Mouse (Mus musculus) limb, embryonic 12.5 days (tissue): ENCODE results near the gene Tspan7. TPM values are rescaled to one million over a fixed set of nuclear protein-coding genes. Genes with fewer than 3 reads are reported as not detected.

Experiments used
- ATAC-seq: fragments of 200-750 bp; cut with Nextera tagmentation; 2 replicates; pipeline ENCODE4 v1.8.0; 2017; ENCODE audit warnings: low read depth, moderate TSS enrichment; ENCODE audit not compliant: insufficient number of reproducible peaks, insufficient read depth, low FRiP score, low TSS enrichment
- H3K27ac ChIP-seq: fragments of 300-500 bp; sonication (generic); 2 replicates; pipeline ENCODE4 v1.5.1; 2016; ENCODE audit warnings: mild to moderate bottlenecking, moderate library complexity
- H3K27me3 ChIP-seq: fragments of 300-500 bp; sonication (generic); 2 replicates; pipeline ENCODE4 v1.6.1; 2016; ENCODE audit warnings: mild to moderate bottlenecking, moderate library complexity
- H3K36me3 ChIP-seq: fragments of 300-500 bp; sonication (generic); 2 replicates; pipeline ENCODE4 v1.6.1; 2016; ENCODE audit warnings: mild to moderate bottlenecking, moderate library complexity
- H3K4me1 ChIP-seq: fragments of 300-500 bp; sonication (generic); replicated peaks from 2 replicates; pipeline ENCODE4 v1.6.1; 2016
- H3K4me2 ChIP-seq: fragments of 300-500 bp; sonication (generic); 2 replicates; pipeline ENCODE4 v1.6.1; 2016; ENCODE audit warnings: mild to moderate bottlenecking, moderate library complexity
- H3K4me3 ChIP-seq: fragments of 300-500 bp; sonication (generic); replicated peaks from 2 replicates; pipeline ENCODE4 v1.5.1; 2016; ENCODE audit warnings: mild to moderate bottlenecking
- H3K9ac ChIP-seq: fragments of 300-500 bp; sonication (generic); replicated peaks from 2 replicates; pipeline ENCODE4 v1.6.1; 2016; ENCODE audit warnings: mild to moderate bottlenecking, moderate library complexity
- H3K9me3 ChIP-seq: fragments of 300-500 bp; sonication (generic); 2 replicates; pipeline ENCODE4 v1.6.1; 2016; ENCODE audit warnings: mild to moderate bottlenecking, moderate library complexity
- WGBS: fragments of 180-500 bp; shearing (Covaris S2); methylation state at CpG from one replicate; pipeline ENCODE4 v1.1.7; 2016; 5-methylcytosine and 5-hydroxymethylcytosine counted together
- polyA plus RNA-seq: library from polyadenylated mRNA; unstranded; fragments of >200 nt; fragmentation: Nextera tagmentation; extraction: Ambion mirVana; gene quantifications from 2 replicates; pipeline ENCODE4 v1.2.1, GENCODE M21; 2016

Tspan7 gene
- polyA plus RNA-seq, 1 experiment from 2014 or later = 50.5 TPM

DNA sequence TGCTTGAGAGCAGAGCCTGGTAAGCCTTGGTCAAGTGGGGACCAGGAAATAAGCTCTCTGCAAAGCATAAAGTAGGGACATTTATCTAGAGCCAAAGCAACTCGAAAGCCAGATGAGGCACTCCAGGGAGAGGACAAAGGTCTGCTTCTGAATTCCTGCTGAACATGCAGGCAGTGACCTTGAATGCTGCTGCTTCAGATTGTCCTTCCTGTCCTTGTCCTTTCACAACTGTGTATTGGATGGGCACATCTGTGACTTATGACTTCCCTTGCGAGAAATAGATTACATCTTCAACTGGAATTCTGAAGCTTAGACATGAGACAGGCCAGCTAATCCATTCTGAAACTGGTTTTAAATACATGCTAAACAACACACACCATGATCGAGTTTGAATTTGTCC lies 71.9 kb downstream of the Tspan7 start:
- Histone ChIP-seq H3K36me3 (no peaks in the 10 kb centered on the region), H3K4me1 (no peaks in the 10 kb centered on the region), H3K27ac (no peak overlapping the region), H3K4me3 (no peak overlapping the region), H3K9ac (no peak overlapping the region), H3K4me2 (no peak overlapping the region), H3K9me3 (no peaks in the 10 kb centered on the region), H3K27me3 (no peaks in the 10 kb centered on the region)
- WGBS = 86% methylated on average over 3 of the region's 3 CpGs
- no peak for ATAC-seq

DNA sequence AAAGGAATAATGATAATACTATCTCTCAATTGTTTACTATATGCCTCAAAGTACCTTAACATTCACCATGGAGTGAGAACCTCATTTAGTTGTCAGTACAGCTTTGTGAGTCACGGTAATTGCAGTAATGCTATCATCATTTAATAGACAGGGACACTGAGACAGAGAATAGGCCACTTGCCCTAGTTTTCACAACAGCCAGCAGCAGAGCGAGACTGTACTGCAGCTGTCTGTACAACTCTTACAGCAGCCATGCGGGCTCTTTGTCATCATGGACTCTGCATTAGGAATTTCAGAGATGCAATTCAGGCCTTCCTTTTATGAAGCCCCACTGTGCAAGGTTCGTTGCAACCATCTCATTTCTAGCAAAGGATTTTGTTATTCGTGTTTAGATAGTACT lies 72.6 kb downstream of the Tspan7 start:
- no peaks in the 10 kb centered on the region for H3K9me3 ChIP-seq
- ATAC-seq = no peak
- no peaks in the 10 kb centered on the region for H3K4me1 ChIP-seq
- H3K36me3 ChIP-seq = no peaks in the 10 kb centered on the region
- H3K27ac ChIP-seq = no peak overlapping the region
- no peak overlapping the region for H3K4me2 ChIP-seq
- WGBS = 77% methylated on average over 5 of the region's 5 CpGs
- no peaks in the 10 kb centered on the region for H3K27me3 ChIP-seq
- H3K9ac ChIP-seq = no peak overlapping the region
- H3K4me3 ChIP-seq = no peak overlapping the region

DNA sequence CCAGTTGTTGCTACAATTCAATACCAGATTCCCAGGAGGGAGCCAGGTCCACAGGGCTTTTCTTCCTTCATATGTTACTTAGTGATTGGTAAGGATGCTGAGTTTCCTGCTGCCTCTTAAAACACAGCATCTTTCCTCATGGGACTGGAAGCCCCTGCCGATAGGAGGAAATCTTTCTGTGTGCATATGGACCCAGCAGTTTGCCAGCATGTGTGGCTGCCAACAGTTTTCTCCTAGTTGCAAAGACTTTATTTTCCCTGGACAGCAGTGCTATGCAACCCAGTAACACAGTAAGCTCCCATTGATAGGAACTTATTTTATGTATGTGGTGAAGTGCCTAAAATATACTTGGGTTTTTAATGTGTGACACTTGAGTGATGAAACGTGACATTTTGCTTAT lies 73.7 kb downstream of the Tspan7 start:
- no peaks in the 10 kb centered on the region for H3K4me1 ChIP-seq
- no peak overlapping the region for H3K9ac ChIP-seq
- no peaks in the 10 kb centered on the region for H3K9me3 ChIP-seq
- WGBS = 78% methylated on average over 2 of the region's 2 CpGs
- H3K36me3 ChIP-seq = no peaks in the 10 kb centered on the region
- no peak overlapping the region for H3K4me3 ChIP-seq
- H3K4me2 ChIP-seq = no peak overlapping the region
- H3K27me3 ChIP-seq = no peaks in the 10 kb centered on the region
- ATAC-seq = no peak
- H3K27ac ChIP-seq = no peak overlapping the region

DNA sequence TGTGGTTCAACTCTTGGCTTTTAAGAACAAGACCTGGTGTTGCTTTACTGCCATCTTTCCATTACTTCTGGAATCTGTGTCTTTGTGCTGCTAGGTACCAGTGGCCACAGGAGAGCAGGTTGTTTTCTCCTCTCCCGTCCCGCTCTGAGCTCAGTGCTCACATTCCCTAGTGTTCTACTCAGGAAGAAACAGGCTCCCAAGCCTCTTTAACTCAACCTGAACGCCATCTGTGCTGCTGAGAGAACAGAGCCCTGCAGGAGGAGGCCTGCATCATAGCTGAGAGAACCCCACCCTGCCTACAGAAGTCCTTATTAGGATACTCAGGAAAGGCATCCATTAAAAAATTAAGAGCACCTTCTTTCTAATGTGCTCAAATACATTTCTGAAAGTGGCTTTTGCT lies 80.9 kb downstream of the Tspan7 start:
- no peak for ATAC-seq
- H3K9ac ChIP-seq = no peak overlapping the region
- H3K4me1 ChIP-seq = no peaks in the 10 kb centered on the region
- no peaks in the 10 kb centered on the region for H3K36me3 ChIP-seq
- H3K27ac ChIP-seq = no peak overlapping the region
- H3K4me2 ChIP-seq = no peak overlapping the region
- WGBS = 81% methylated on average over 3 of the region's 3 CpGs
- H3K9me3 ChIP-seq = no peaks in the 10 kb centered on the region
- H3K27me3 ChIP-seq = no peaks in the 10 kb centered on the region
- H3K4me3 ChIP-seq = no peak overlapping the region

DNA sequence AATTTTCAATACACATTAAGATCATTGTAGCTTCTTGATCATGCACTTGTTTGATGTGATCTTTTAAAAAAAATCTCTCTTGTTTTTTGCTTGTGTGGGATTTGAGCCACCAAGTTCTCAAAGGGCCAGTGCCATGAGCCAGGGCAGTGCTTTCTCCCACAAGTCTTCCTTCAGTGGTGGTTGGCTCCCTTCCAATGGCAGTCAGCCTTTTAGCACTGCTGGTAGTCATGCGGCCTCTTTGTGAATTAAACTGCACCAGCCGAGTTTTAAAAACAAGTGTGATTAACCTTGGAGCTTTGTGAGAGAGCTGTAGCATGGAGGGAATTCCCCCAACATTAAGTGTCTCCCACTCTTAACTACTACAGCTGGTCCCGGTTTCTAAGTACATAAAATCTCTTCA lies 89.6 kb downstream of the Tspan7 start:
- Histone ChIP-seq H3K4me3 (no peak overlapping the region), H3K9ac (no peak overlapping the region), H3K27ac (no peak overlapping the region), H3K27me3 (no peaks in the 10 kb centered on the region), H3K36me3 (no peaks in the 10 kb centered on the region), H3K9me3 (no peaks in the 10 kb centered on the region), H3K4me1 (no peaks in the 10 kb centered on the region), H3K4me2 (no peak overlapping the region)
- ATAC-seq = no peak
- WGBS = 37% methylated on average over 3 of the region's 3 CpGs

DNA sequence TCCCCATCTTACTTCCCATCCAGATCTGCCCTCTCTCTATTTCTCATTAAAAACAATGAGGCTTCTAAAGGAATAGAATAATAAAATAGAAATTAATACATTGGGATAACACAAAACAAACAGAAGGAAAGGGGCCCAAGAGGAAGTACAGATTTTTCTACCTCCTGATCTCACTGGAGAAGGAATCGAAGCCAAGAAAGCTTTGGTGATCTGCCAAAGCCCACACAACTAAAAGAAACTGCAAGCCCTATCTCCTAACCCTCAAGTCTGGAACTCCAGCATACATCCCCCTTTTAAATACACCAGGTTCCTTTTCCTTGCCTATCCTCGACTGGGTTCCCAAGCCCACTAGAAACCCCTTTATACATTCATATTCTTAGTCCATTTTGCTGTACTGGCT lies 90.4 kb downstream of the Tspan7 start:
- Histone ChIP-seq H3K4me1 (no peaks in the 10 kb centered on the region), H3K4me3 (no peak overlapping the region), H3K9me3 (no peaks in the 10 kb centered on the region), H3K27me3 (no peaks in the 10 kb centered on the region), H3K9ac (no peak overlapping the region), H3K4me2 (no peak overlapping the region), H3K27ac (no peak overlapping the region), H3K36me3 (no peaks in the 10 kb centered on the region)
- ATAC-seq = no peak
- 69% methylated on average over 2 of the region's 2 CpGs for WGBS

DNA sequence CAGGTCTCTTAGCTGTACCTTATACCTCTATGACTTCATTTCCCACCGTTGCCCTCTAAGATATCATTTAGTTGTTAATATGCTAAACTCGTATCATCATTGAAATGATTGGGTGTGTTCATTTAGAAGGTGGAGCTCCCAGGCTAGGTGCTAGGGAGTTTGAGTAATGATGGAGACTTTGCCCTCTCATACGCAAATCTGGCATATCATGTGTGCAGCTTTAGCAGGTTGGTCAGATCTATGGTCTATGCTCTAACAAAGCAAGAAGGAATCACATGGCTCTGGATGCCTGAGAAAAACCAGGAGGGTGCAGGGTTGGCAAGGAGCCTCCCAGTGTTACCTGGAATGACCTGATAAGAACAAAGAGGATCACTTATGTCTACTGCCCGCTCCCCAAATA lies 91.4 kb downstream of the Tspan7 start:
- Histone ChIP-seq H3K4me3 (no peak overlapping the region), H3K4me2 (no peak overlapping the region), H3K27me3 (no peaks in the 10 kb centered on the region), H3K27ac (no peak overlapping the region), H3K9me3 (no peaks in the 10 kb centered on the region), H3K4me1 (no peaks in the 10 kb centered on the region), H3K36me3 (no peaks in the 10 kb centered on the region), H3K9ac (no peak overlapping the region)
- no peak for ATAC-seq
- 91% methylated on average over 4 of the region's 4 CpGs for WGBS

DNA sequence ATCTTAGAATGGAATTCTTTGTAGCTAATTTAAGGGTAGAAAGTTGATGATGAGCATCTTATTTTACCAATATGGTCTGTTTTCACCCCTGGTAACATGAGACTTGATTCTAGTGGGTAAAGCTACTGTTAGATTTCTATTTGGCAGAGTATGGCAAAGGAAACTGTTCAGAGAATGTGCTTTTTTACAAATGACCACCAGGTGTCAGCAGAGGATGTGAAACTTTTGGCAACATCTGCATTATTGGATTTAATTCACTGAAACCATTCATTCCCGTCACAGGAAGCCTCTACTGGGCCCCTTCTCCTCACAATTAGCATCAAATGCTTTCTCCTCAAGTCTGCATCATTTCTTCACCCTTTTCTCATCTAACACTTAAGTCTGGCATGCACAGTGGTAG lies 92.4 kb downstream of the Tspan7 start:
- no peak overlapping the region for H3K4me3 ChIP-seq
- WGBS = 15% methylated on average over 1 of the region's 1 CpGs
- H3K9ac ChIP-seq = no peak overlapping the region
- no peaks in the 10 kb centered on the region for H3K9me3 ChIP-seq
- H3K4me2 ChIP-seq = no peak overlapping the region
- H3K27me3 ChIP-seq = no peaks in the 10 kb centered on the region
- no peaks in the 10 kb centered on the region for H3K4me1 ChIP-seq
- H3K36me3 ChIP-seq = no peaks in the 10 kb centered on the region
- no peak overlapping the region for H3K27ac ChIP-seq
- no peak for ATAC-seq

DNA sequence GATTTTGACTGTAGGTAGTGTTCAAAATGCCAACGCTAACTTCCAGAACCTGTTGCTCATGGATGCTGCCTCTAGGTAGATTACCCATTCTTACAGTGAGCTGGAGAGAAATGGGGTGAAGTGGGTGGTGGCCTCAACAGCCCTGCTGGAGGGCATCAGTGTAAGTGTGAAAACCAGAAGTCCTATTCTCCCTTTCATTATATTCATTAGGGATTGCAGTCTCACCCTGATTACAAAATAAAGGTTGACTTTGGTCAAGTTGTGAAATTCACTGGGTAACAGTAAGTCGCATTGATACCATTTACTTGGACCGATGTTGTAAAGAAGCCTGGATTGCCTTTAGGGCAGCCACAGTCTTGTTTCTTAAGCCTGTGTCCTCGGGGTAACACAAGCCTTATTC lies 97.8 kb downstream of the Tspan7 start:
- Histone ChIP-seq H3K4me3 (no peak overlapping the region), H3K9me3 (no peaks in the 10 kb centered on the region), H3K4me2 (no peak overlapping the region), H3K36me3 (no peaks in the 10 kb centered on the region), H3K9ac (no peak overlapping the region), H3K27ac (no peak overlapping the region), H3K27me3 (no peaks in the 10 kb centered on the region), H3K4me1 (no peaks in the 10 kb centered on the region)
- 86% methylated on average over 4 of the region's 4 CpGs for WGBS
- ATAC-seq = no peak

DNA sequence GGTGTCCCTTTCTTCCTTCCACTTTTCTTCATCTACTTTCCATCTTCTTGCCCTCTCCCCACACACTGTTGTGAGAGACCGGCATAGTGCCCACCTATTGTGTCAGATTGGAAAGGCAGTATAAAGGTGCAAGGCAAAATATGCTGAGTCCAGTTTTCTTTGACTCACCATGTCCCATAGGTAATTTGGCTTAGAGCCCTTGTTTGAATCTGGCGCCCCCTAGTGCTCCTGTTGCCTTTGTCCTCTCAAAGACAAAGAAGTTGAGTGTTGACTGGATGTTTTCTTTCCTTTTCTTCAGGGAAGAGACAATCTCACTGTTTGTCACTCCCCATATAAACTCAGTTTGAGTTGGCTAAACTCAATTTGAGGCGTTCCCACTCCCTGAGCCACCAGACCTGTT lies 107.3 kb downstream of the Tspan7 start:
- no peaks in the 10 kb centered on the region for H3K4me1 ChIP-seq
- WGBS = 65% methylated on average over 3 of the region's 3 CpGs
- ATAC-seq = no peak

DNA sequence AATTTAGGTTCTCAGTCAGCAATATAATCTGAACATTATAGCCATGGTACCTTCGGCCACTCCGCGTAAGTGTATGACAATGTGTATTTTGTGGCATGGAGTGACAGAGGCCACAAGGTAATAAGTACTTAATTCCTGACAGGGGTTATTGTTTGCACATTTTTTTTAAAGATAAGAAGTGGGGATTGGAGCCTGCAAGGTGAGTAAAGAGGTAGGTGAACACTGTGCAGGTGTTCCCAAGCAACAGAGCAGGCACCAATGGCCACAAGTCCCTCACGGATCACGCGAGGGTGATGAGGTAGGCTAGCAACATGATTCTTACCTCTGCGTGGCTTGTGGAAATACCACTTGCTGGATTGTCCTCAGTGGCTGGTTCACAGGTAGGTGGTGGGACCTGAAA lies 108.6 kb downstream of the Tspan7 start:
- Histone ChIP-seq H3K4me2 (no peak overlapping the region), H3K27ac (no peak overlapping the region), H3K36me3 (no peaks in the 10 kb centered on the region), H3K4me1 (no peaks in the 10 kb centered on the region), H3K4me3 (no peak overlapping the region), H3K9ac (no peak overlapping the region), H3K9me3 (no peaks in the 10 kb centered on the region), H3K27me3 (no peaks in the 10 kb centered on the region)
- no peak for ATAC-seq
- 93% methylated on average over 7 of the region's 7 CpGs for WGBS

More for the DNA sequence above, 107.3 kb downstream of the Tspan7 start:
- H3K4me3 ChIP-seq = no peak overlapping the region
- H3K9ac ChIP-seq = no peak overlapping the region
- no peak overlapping the region for H3K4me2 ChIP-seq
- no peaks in the 10 kb centered on the region for H3K9me3 ChIP-seq
- H3K27ac ChIP-seq = no peak overlapping the region
- H3K36me3 ChIP-seq = no peaks in the 10 kb centered on the region
- no peaks in the 10 kb centered on the region for H3K27me3 ChIP-seq

DNA sequence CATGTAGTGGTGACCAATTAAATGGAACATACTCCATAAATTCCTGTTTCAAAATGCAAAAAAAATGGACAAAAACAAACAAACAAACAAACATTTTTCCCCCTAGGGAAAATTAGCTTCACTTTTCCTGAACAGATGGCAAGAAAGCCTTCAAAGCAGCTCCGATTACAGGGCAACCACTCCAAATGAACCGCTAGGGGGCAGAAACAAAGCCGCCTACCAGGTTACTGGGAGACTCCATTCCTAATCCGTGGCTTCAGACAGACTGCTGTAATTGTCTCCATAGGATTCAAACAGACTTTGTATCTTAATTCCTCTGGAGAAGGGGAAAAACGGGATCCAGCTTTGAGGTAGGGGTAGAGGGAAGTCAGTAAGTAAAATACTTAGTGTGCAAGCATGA lies 132.2 kb downstream of the Tspan7 start:
- Histone ChIP-seq H3K36me3 (no peaks in the 10 kb centered on the region), H3K9me3 (no peaks in the 10 kb centered on the region), H3K9ac (no peak overlapping the region), H3K27me3 (no peaks in the 10 kb centered on the region), H3K4me1 (no peaks in the 10 kb centered on the region), H3K4me3 (no peak overlapping the region), H3K27ac (no peak overlapping the region), H3K4me2 (no peak overlapping the region)
- WGBS = 13% methylated on average over 5 of the region's 5 CpGs
- ATAC-seq = no peak
